Mouse (Mus musculus) ES-E14 (cell line): Measurements from ENCODE around the gene Ranbp9. TPM values are rescaled to one million over a fixed set of nuclear protein-coding genes. Genes with fewer than 3 reads are reported as not detected.
"Not testable (repeated sequence)": the region's sequence is repeated elsewhere in the genome, so short reads cannot be mapped to it uniquely, and the experiment has no call there.

Experiments used
- DNase-seq: peaks from one replicate; pipeline ENCODE4 v3.0.0-alpha.2; 2013; ENCODE audit warnings: low read depth, low spot score
- H3K27ac ChIP-seq: 2 replicates; pipeline ENCODE4 v1.5.1; 2012; ENCODE audit warnings: low read depth, mild to moderate bottlenecking, low read length, moderate library complexity, mixed read lengths; ENCODE audit not compliant: poor library complexity, insufficient read depth, severe bottlenecking
- H3K36me3 ChIP-seq: 2 replicates; pipeline ENCODE4 v1.6.1; 2012; ENCODE audit warnings: mild to moderate bottlenecking, low read length, moderate library complexity, mixed read lengths; ENCODE audit not compliant: control insufficient read depth, poor library complexity, insufficient read depth, severe bottlenecking
- H3K4me1 ChIP-seq, 2 experiments: fragments of 150-350 bp in 1 of 2; sonication (generic) in 1 of 2; 2 replicates each; pipeline ENCODE4 v1.6.1; 2012; ENCODE audit warnings: low read length in 2 of 2, mild to moderate bottlenecking in 1 of 2, mixed read lengths in 1 of 2; ENCODE audit not compliant: control insufficient read depth in 2 of 2, insufficient read depth in 2 of 2, poor library complexity in 1 of 2
- H3K4me3 ChIP-seq, 2 experiments: fragments of 150-350 bp in 1 of 2; sonication (generic) in 1 of 2; 2 replicates each; pipeline ENCODE4 v1.5.1; 2012; ENCODE audit warnings: low read length in 2 of 2, low read depth in 1 of 2, mild to moderate bottlenecking in 1 of 2, mixed read lengths in 1 of 2; ENCODE audit not compliant: insufficient read depth in 1 of 2, poor library complexity in 1 of 2, severe bottlenecking in 1 of 2
- H3K9ac ChIP-seq: 2 replicates; pipeline ENCODE4 v1.6.1; 2012; ENCODE audit warnings: low read depth, mild to moderate bottlenecking, low read length, mixed read lengths; ENCODE audit not compliant: poor library complexity, insufficient read depth, severe bottlenecking
- H3K9me3 ChIP-seq: fragments of 150-350 bp; sonication (generic); 2 replicates; pipeline ENCODE4 v1.6.1; 2012; ENCODE audit warnings: low read depth, mild to moderate bottlenecking, low read length; ENCODE audit not compliant: control insufficient read depth, insufficient read depth
- CHD2 ChIP-seq: IDR thresholded peaks from 2 replicates; pipeline ENCODE4 v1.6.1; 2014; ENCODE audit warnings: mild to moderate bottlenecking, low read depth, low read length, inconsistent platforms
- HCFC1 ChIP-seq: IDR thresholded peaks from 2 replicates; pipeline ENCODE4 v1.6.1; 2012; ENCODE audit warnings: low read length, inconsistent platforms, borderline replicate concordance; ENCODE audit not compliant: insufficient read depth
- MAFK ChIP-seq: IDR thresholded peaks from 2 replicates; pipeline ENCODE4 v1.6.1; 2014; ENCODE audit warnings: mild to moderate bottlenecking, low read depth, low read length, inconsistent platforms; ENCODE audit not compliant: insufficient read depth
- ZC3H11A ChIP-seq: IDR thresholded peaks from 2 replicates; pipeline ENCODE4 v1.6.1; 2012; ENCODE audit warnings: low read depth, mild to moderate bottlenecking, inconsistent platforms, low read length, borderline replicate concordance
- ZNF384 ChIP-seq: IDR thresholded peaks from 2 replicates; pipeline ENCODE4 v1.6.1; 2012; ENCODE audit warnings: low read depth, low read length, inconsistent platforms
- in situ Hi-C, 2 experiments: fragments of 600-800 bp; cut with MboI; formaldehyde crosslinking; loops; one replicate each; pipeline ENCODE4 v1.15.1; 2025; ENCODE audit warnings: low sequenced_read_pairs in 2 of 2, inconsistent platforms in 1 of 2; ENCODE audit not compliant: unreplicated experiment in 2 of 2
- total RNA-seq: library from RNA; depleted of rRNA; stranded (reverse); fragments of 300-350 nt; gene quantifications from 2 replicates; pipeline ENCODE4 v1.2.3, GENCODE M21; 2012

Ranbp9 gene
- total RNA-seq, 1 experiment, result 27.8 TPM

DNA sequence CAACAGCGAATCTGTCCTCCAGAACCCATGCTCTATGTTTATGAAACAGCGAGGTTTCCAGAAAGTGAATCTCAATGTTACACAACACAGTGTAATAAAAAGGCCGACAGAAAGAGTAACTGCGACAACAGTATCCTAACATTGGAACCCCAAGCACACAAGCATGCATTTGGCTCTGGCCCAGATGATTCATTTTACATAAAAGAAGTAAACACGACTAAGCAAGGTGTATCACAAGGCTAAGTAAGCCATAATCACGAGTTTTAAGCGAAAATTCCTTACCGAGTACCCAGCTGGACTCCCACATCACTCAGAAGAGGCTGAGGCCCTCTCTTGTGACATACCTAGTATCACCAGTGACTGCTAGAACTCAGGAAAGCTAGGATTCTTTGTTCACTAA lies 2.5 kb downstream of the Ranbp9 start:
- no peak overlapping the region for H3K9ac ChIP-seq
- TF ChIP-seq ZC3H11A (no peak), CHD2 (no peak), ZNF384 (no peak)
- H3K4me3 ChIP-seq, result no peak overlapping the region
- in situ Hi-C loops, result no loop called here
- no peaks in the 10 kb centered on the region for H3K36me3 ChIP-seq
- H3K4me1 ChIP-seq, result peaks cover 3 to 4% of the 10 kb centered on the region in 2 experiments; a peak in 1 of 4 replicates
- H3K9me3 ChIP-seq, result no peaks in the 10 kb centered on the region
- no peak overlapping the region for H3K27ac ChIP-seq
- no peak for DNase-seq

DNA sequence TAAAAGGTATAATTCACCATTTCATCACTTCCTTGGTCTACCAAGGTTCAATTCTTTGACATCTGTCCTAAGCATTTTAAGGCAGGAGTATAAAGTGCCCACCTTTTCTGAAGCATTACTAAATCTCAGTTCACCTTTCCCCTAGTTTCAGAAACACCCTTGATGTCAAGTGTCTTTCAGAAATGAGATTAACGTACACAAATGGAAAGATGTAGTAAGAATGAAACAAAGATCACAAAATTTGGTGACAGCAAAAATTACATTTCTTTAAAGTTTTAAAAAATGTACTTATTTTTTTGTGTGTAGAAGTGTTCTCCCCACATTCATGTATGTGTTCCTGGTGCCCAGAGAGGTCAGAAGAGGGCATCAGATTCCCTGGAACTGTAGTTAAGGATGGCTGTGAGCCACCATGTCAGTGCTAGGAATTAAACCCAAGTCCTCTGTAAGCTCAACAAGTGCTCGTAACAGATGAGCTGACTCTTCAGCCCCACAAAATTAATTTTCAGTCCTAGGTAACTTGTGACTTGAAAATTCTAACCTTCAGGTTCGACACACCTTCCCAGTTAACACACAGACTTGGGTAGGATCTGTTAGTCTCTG lies 3.9 kb downstream of the Ranbp9 start:
- TF ChIP-seq MAFK (no peak), ZC3H11A (no peak), HCFC1 (no peak), CHD2 (no peak), ZNF384 (no peak)
- no peak for DNase-seq
- Histone ChIP-seq H3K36me3 (no peaks in the 10 kb centered on the region), H3K4me3 (no peak overlapping the region), H3K4me1 (peaks cover 3 to 4% of the 10 kb centered on the region in 2 experiments; a peak in 1 of 4 replicates), H3K27ac (no peak overlapping the region), H3K9ac (no peak overlapping the region), H3K9me3 (no peaks in the 10 kb centered on the region)
- in situ Hi-C loops, result no loop called here

DNA sequence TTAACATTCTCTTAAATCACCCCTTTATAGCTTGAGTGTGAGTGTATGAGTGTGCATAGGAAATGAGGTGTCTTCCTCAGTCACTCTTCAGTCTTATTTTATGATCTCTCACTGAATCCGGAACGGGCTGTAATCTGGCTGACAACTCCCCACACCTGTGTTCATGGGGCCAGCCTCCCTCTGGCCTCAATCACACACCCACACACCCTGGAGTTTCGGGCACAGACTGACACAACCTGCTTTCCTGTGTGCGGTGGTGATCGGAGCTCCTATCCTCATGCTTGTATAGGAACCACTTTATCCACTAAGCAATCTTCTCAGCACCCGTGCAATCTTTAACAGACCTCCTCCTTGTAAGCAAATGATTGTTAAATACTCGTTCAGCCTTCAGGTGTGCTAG lies 4.9 kb downstream of the Ranbp9 start:
- no peaks in the 10 kb centered on the region for H3K9me3 ChIP-seq
- in situ Hi-C loops, result no loop called here
- no peak overlapping the region for H3K27ac ChIP-seq
- no peak for TF ChIP-seq ZC3H11A
- no peak for TF ChIP-seq HCFC1
- no peak for TF ChIP-seq ZNF384
- TF ChIP-seq MAFK, result no peak
- TF ChIP-seq CHD2, result no peak
- DNase-seq, result no peak
- no peaks in the 10 kb centered on the region for H3K36me3 ChIP-seq
- H3K9ac ChIP-seq, result no peak overlapping the region
- H3K4me3 ChIP-seq, result no peak overlapping the region
- 0 out of 4 replicates have a peak, but pooled peaks cover 0 to 1% of the 10 kb centered on the region in 2 experiments for H3K4me1 ChIP-seq

DNA sequence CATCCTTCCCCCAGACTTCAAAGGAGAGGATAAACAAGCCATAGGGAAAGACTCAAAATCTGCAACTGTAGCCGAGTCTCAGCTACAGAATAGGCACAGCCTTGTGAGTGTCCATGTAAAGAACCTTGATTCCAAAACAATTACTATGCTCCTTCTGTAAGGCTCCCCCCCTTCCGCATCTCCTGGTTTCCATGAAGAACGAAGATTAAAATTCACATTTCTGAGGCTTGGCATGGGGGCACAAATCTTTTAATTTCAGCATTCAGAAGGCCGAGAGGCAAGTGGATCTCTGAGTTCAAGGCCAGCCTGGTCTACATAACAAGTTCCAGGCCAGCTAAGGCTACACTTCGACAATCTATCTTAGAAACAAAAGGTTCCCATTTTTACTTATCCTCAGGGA lies 6.4 kb downstream of the Ranbp9 start:
- Histone ChIP-seq H3K36me3 (no peaks in the 10 kb centered on the region), H3K9ac (no peak overlapping the region), H3K9me3 (no peaks in the 10 kb centered on the region), H3K4me1 (0 out of 4 replicates have a peak, but pooled peaks cover 0 to 1% of the 10 kb centered on the region in 2 experiments), H3K4me3 (no peak overlapping the region), H3K27ac (no peak overlapping the region)
- DNase-seq, result no peak
- in situ Hi-C loops, result no loop called here
- no peak for TF ChIP-seq MAFK
- no peak for TF ChIP-seq ZC3H11A
- no peak for TF ChIP-seq ZNF384
- no peak for TF ChIP-seq HCFC1
- no peak for TF ChIP-seq CHD2

DNA sequence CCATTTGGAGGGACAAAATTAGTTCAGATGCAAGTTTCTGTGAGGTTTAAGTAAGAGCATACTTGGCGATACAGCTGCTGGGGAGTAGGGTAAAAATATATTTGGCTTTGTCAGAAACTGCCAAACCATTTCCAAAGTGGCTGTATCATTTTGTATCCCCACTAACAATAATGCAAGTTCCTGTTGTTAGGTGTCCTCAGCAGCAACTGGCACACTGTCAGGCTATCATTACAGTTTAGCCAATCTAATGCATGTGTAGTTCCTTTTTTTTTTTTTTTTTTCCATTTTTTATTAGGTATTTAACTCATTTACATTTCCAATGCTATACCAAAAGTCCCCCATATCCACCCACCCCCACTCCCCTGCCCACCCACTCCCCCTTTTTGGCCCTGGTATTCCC lies 9.2 kb downstream of the Ranbp9 start:
- DNase-seq, H3K4me3 ChIP-seq, H3K9me3 ChIP-seq, H3K36me3 ChIP-seq, in situ Hi-C loops, H3K4me1 ChIP-seq, H3K9ac ChIP-seq, H3K27ac ChIP-seq: not testable (repeated sequence)
